Mouse (Mus musculus) kidney, adult 11 months (tissue): ENCODE results near the gene Myom1.

ENCODE experiments used
- DNase-seq: peaks from one replicate; pipeline ENCODE4 v3.0.0; 2022

Gene Myom1

DNA sequence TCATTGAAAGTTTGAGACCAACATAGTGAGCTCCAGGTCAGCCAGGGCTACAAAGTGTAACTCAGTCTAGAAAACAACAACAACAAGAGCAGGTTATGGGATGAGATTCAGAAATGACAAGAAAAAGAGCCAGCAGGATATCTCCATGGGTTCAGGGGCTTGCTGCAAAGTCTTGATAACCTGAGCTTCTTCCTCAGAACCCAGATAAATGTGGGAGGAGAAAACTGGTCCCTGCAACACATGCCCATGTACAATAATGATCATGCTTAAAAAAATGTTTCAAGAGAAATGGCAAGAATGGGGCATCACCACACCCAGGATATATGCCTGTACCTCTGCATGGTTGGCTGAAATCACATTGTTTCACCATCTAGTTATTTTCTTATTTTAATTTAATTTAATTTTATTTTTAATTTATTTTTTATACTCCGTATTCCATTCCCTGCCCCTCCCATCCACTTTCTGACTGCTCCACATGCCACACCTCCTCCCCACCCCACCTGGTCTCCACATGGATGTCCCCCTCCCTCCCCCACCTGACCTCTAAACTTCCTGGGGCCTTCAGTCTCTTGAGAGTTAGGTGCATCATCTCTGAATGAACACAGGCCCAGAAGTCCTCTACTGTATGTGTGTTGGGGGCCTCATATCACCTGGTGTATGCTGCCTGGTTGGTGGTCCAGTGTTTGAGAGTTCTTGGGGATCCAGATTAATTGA, 143.0 kb downstream of the Myom1 start:
- no peak for DNase-seq

DNA sequence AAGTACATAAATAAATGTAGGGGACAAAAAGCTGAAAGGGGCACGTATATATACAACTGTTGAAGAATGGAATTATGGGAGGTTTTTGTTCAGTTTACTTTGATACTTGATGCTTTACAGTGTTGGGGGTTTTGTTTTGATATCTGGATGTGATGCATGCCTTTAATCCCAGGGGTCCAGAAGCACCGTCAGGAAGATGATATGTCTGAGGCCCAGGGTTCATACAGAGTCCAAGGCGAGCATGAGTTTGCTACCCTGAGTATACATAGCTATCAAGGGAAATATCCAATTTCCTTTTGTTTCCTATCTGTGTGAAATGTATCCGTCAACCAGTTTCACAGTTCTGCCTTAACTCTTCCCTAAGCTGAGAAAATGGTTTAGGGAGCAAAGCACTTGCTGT, 150.9 kb downstream of the Myom1 start:
- DNase-seq, result no peak

DNA sequence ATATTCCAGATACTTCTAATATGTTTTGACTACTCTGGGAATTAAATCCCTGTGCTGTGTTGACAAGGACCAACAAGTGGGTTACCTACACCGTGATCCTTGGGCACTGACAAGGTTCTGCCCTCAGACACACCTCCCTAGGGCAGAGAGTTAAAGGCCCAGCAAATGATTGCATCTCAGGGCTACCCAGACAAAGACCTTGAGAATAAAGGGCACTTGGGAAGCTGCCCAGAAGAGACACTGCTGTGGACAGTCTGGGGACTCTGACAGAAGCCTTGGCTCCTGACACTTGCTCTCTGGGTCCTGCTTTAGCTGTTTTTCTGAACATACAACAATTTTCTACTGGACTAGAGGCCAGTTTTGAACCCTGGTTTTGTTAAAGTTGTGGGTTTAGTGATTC, 152.8 kb downstream of the Myom1 start:
- DNase-seq, result peak; percentile 70

DNA sequence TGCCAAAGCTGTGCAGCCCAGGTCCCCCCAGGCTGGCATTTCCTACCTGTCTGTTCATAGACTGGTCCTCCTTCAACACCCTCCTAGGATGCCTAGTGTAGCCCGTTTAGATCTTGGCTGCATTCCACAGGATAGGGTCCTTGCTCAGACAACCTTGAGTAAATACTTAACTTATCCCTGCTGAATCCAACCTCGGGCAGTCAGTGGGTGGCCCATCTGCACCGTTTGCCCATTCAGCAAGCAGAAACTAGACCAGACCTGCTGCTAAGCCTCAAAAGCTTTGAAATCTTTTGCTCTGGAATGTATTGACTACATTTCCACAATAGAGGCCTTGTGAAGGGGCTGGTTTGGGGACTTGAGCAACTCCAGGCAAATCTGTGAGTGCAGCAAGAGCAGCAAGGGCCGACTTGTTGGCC, 156.7 kb downstream of the Myom1 start:
- DNase-seq, result peak; percentile 92

DNA sequence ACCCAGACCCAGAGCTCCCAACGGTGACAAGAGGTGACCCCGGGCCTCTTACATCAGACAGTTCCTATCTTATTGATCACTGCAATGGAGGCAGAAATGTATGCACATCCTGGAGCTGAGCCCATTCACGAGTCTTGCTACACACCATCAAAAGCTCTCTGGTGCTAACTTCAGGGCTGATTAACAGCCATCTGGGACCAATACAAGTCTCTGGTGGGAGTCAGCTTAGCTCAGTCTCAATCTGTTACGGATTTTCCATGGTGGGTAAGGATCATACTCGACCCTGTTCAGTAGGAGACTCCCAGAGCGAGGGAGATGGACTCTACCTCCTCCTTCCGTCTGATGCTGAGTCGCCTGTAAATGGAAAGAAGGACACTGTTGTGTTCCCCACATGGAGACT, 157.3 kb downstream of the Myom1 start:
- DNase-seq, result no peak

DNA sequence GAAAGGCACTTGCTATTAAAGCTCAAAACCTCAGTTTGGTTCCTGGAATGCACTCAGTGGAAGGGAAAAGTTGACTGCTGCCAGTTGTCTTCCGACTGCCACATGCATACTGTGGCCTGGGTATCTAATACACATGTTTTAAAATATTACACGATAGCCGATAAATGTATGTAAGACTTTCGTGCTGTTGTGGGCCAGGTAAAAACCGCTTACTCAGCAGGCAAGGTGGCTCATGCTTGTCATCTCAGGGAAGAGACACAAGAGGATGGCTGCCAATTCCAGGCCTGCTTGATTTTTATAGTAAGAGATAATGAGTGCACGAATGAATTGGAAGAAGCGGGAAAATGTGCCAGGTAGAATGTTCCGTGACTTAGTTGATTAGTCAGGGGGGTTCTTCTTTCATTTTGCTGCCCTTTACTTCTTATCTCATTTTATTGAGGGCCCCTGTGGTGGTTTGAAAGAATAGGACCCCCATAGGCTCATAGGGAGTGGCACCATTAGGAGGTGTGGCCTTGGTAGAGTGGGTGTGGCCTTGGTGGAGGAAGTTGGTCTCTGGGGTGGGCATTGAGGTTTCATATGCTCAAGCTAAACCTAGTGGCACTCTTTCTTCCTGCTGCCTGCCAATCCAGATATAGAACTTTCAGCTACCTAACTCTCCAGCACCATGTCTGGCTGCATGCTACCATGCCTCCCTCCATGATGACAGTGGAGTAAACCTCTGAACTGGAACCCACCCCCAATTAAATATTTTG, 158.0 kb downstream of the Myom1 start:
- no peak for DNase-seq

DNA sequence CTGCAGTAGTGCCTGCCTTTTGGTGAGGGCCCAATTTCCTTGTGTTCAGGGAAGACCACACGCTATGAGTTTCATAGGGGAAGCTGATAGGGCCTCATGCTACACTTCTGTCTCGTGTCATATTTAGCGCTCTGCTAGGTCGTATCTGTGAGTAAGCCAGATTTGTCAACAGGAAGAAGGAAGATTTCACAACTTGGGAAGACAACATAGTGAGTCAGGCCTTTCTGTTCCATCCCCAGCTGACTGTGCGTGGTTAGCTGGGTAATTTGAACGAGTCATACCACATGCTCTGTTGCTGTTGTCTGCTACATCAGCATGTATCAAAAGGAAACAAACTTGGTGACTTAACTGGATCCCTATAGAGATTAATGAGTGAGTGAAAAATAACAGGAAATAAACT, 162.6 kb downstream of the Myom1 start:
- no peak for DNase-seq

DNA sequence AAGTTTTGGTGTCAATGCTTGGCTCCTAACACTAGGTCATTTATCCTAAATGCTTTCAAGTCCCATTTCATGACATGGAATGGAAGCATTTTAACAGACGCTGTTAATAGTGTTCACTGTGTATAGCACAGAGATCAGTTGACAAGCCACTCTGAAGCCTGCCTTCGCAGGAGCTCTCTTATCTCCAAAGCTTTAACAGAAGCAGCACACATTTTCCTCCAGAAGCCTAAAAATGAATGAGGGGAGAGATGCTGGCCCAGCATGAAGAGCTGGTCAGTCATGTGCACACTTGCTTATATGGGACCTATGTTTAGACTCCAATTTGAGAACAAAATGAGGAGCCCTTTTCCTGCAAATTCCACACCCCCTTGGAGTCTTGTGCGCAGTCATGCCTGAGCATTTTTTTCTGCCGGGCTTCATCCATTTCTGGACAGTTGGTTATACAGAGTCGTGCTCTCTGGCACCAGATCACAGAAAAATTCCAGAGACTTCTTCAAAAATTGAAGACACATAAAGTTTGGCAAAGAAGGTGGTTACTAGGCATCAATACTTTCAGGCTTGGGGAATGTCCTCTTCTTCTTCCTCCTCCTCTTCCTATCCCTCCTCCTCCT, 165.9 kb downstream of the Myom1 start:
- peak; percentile 1 for DNase-seq

DNA sequence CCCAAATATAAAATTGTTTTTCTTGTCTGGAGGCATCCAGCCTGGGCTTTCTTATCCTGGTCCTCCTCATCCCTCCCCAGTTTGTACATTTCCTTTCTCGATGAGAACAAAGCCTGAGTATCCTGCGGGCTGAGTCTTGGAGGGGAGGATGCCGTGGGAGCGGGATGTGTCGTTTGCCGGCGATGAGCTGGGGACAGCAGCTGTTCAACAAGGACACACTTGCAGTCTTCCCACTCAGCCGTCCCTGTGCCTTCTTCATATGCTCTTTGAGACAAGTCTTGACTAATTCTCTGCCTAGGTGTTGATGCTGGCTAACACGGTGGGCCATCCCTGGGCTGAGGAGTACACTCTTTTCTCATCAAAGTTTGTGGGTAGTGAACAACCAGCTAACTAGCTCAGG, 166.4 kb downstream of the Myom1 start:
- DNase-seq, result peak; percentile 3

DNA sequence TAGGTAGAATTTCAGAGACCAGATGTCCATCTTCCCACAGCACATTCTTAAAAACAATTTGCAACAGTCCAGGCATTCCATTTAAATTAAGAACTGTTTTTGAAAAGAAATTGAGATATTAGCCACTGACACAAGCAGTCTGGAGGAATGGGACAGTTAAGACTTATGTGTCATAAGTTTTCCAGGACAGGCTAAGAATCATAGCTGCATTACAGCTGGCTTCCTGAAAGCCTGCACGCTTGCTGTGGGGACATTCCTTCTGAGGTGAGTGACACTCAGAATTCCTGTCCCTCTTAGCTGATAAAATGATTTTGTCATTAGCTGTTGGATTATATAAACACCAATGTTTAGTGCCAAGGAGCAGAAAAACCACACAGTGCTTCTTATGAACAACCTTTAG, 167.2 kb downstream of the Myom1 start:
- no peak for DNase-seq

DNA sequence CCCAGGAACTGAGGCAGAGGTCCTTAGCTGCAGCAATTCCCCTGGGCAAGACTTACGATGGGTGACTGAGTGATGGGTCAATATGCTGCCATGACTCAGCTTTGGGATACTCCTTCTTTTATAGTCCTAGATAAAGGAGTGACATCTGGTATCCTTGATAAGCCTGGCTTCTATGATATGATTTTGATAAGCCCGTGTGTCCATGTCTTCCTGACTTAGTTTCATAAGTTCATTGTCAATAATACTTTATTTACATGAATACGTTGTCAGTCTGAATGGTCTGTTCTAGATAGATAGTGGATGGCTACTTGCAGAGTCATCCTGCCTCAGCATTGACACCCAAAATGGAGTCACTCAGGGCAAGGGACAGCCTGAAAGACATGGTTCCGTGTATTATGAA, 168.7 kb downstream of the Myom1 start:
- no peak for DNase-seq
